Mouse (Mus musculus): ENCODE measurements around the gene Cdh12.
"Not testable (repeated sequence)": the region's sequence is repeated elsewhere in the genome, so short reads cannot be mapped to it uniquely, and the experiment has no call there.

The Cdh12 gene

GRCm38 (mm10) chr15:20448861-20449663 is at the start of gene Cdh12:
TSS of gene Cdh12 (plus strand) at chr15:20449265.
- peak; percentile 7 to 20 for DNase-seq (ENCODE audit: low spot score in 2 of 2)

GRCm38 (mm10) chr15:20403596-20403995 is 45.5 kb upstream of the Cdh12 start:
- DNase-seq (ENCODE audit: low spot score in 2 of 2): no peak

GRCm38 (mm10) chr15:20413397-20413796 is 35.7 kb upstream of the Cdh12 start:
- DNase-seq (ENCODE audit: low spot score in 2 of 2): no peak

GRCm38 (mm10) chr15:20436356-20436755 is 12.7 kb upstream of the Cdh12 start:
- DNase-seq (ENCODE audit: low spot score in 2 of 2): no peak

- DNase-seq (ENCODE audit: low spot score in 2 of 2): no peak
These were observed 1.5 kb downstream of the Cdh12 start for GRCm38 (mm10) chr15:20450558-20450957.

GRCm38 (mm10) chr15:20458508-20458907 is 9.4 kb downstream of the Cdh12 start:
- DNase-seq (ENCODE audit: low spot score in 2 of 2): no peak

- DNase-seq (ENCODE audit: low spot score in 2 of 2): no peak
These were observed 13.4 kb downstream of the Cdh12 start for GRCm38 (mm10) chr15:20462500-20462899.

- no peak for DNase-seq (ENCODE audit: low spot score in 2 of 2)
These were observed 14.5 kb downstream of the Cdh12 start for GRCm38 (mm10) chr15:20463601-20464000.

- DNase-seq (ENCODE audit: low spot score in 2 of 2): no peak
These were observed 101.9 kb downstream of the Cdh12 start for GRCm38 (mm10) chr15:20550979-20551378.

- DNase-seq (ENCODE audit: low spot score in 2 of 2): no peak
These were observed 121.9 kb downstream of the Cdh12 start for GRCm38 (mm10) chr15:20571012-20571411.

- DNase-seq (ENCODE audit: low spot score in 2 of 2): no peak
These were observed 133.6 kb downstream of the Cdh12 start for GRCm38 (mm10) chr15:20582567-20583075.

- DNase-seq (ENCODE audit: low spot score in 2 of 2): no peak
These were observed 142.5 kb downstream of the Cdh12 start for GRCm38 (mm10) chr15:20591599-20591998.

- DNase-seq (ENCODE audit: low spot score in 2 of 2): not testable (repeated sequence)
These were observed 156.7 kb downstream of the Cdh12 start for GRCm38 (mm10) chr15:20605751-20606150.

- DNase-seq (ENCODE audit: low spot score in 2 of 2): no peak
These were observed 185.5 kb downstream of the Cdh12 start for GRCm38 (mm10) chr15:20634593-20634992.

- DNase-seq (ENCODE audit: low spot score in 2 of 2): no peak
These were observed 190.1 kb downstream of the Cdh12 start for GRCm38 (mm10) chr15:20639155-20639554.

- no peak for DNase-seq (ENCODE audit: low spot score in 2 of 2)
These were observed 193.9 kb downstream of the Cdh12 start for GRCm38 (mm10) chr15:20642905-20643414.

- DNase-seq (ENCODE audit: low spot score in 2 of 2): no peak
These were observed 211.2 kb downstream of the Cdh12 start for GRCm38 (mm10) chr15:20660221-20660620.

GRCm38 (mm10) chr15:20666650-20667049 is 217.6 kb downstream of the Cdh12 start, which contains the start of gene Acot10:
TSS of gene Acot10 (minus strand) at chr15:20666750.
- no peak for DNase-seq (ENCODE audit: low spot score in 2 of 2)

GRCm38 (mm10) chr15:20667350-20667749 is 218.3 kb downstream of the Cdh12 start:
- DNase-seq (ENCODE audit: low spot score in 2 of 2): no peak

- DNase-seq (ENCODE audit: low spot score in 2 of 2): no peak
These were observed 218.9 kb downstream of the Cdh12 start for GRCm38 (mm10) chr15:20667989-20668388.

- DNase-seq (ENCODE audit: low spot score in 2 of 2): not testable (repeated sequence)
These were observed 220.4 kb downstream of the Cdh12 start for GRCm38 (mm10) chr15:20669507-20669906.

GRCm38 (mm10) chr15:20682719-20683118 is 233.7 kb downstream of the Cdh12 start:
- DNase-seq (ENCODE audit: low spot score in 2 of 2): no peak

- no peak for DNase-seq (ENCODE audit: low spot score in 2 of 2)
These were observed 235.1 kb downstream of the Cdh12 start for GRCm38 (mm10) chr15:20684200-20684599.
